Mouse (Mus musculus): Measurements from ENCODE around the gene Psma6.
A peak's percentile ranks its signal among the peaks of the same experiment; 100 is the strongest.

Psma6 gene

GRCm38 (mm10) chr12:55438611-55439137, 54.7 kb downstream of the Psma6 start:
- no peak for DNase-seq (ENCODE audit: low spot score)

DNA sequence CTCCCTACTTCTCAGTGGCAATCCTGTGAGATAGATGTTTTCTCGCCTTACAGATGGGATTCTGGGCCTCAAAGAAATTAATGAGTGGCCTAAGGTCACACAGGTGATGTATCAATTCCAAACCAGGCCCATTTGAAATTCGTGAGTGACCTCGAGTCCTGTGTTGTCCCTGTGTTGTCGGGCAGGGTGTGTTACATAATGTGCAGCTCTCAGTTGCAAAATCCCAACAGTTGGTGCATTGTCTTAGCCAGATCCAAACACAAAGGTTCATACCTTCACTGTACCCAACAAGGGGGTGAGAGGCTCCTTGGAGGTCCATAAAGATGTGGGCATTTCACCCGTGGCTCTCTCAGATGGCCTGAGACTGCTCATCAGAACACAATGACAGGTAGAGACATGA, 56.4 kb downstream of the Psma6 start:
- DNase-seq (ENCODE audit: low spot score), result no peak

GRCm38 (mm10) chr12:55442245-55442644, 58.2 kb downstream of the Psma6 start:
- no peak for DNase-seq (ENCODE audit: low spot score)

DNA sequence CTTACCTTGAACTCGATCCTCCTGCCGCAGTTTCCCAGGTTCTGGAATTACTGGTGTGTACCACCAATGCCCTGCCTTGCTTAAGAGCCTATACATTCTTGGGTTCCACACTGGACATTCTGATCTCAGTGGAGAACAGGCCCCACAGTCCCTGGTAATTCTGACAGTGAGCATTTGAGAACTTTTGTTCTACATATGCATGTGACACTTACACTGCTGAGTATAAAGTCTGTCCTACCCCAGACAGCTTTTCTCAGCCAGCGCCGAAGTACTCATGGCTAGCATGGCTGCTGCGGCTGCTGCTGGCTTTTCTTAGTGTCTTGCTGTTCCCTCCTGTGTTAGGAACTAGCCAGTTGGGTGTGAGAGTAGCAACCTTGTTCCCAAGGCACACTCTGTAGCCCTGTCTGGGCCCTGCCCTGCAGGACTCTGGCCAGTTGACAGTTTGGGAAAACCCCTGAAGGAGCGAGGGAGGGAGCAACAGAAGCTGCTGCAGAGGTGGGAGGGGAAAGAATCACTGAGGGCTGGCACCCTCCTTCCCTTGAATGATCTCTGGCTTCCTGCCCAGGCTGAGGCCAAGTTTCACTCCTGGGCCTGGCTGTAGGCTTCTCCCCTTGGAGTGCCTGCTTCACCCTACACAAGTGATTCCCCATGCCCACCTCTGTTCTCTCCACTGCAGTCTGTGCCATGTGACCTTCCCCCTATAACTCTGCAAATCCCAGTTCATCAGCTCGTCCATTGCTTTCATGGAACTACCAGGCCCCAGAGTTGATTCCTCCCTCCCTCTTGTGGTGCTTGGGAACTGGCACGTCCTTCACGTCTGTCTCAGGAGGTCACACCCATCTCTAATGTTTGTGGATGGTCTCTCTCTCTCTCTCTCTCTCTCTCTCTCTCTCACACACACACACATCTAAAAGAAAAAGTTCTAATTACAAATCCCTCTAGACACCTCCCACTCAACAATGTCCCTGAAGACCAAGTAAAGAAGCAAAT, 59.1 kb downstream of the Psma6 start:
- peak; percentile 49 for DNase-seq (ENCODE audit: low spot score)

DNA sequence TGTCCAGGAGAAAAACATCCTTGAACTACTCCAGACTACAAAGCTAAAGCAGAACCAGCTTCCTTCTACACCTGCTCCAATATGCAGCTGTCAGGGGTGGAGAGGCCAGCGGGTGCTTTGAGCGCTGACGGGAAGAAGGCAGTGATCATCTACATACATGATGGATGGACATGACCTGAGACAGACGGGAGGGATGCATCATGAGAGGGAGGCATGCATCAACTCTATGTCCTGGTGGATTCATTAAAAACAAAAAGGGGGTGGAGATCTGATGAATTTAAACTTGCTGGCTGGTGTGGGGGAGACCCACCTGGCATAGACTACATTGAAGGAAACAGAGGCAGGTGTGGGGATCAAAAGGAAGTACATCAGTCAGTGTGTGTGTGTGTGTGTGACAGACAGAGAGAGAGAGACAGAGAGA, 60.0 kb downstream of the Psma6 start:
- no peak for DNase-seq (ENCODE audit: low spot score)

DNA sequence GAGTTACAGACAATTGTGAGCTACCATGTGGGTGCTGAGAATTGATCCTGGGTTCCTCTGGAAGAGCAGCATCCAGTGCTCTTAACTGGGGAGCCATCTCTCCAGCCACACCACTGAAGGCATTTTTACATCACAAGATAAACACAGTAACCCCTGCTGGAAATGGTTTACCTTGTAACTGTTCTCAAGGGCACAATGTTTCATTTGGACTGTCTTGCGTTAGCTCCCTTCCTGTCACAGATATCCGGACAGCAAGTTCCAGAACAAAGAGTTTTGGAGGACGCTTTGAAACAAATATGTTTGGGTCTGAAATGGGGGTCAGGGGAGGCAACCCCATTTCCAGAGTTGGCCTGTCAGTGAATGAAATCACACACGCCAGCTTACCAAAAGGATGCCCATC, 61.6 kb downstream of the Psma6 start:
- no peak for DNase-seq (ENCODE audit: low spot score)

GRCm38 (mm10) chr12:55446366-55446745, 62.3 kb downstream of the Psma6 start:
- DNase-seq (ENCODE audit: low spot score), result no peak

- DNase-seq (ENCODE audit: low spot score), result no peak
Measured at GRCm38 (mm10) chr12:55446746-55447395, 62.8 kb downstream of the Psma6 start.

DNA sequence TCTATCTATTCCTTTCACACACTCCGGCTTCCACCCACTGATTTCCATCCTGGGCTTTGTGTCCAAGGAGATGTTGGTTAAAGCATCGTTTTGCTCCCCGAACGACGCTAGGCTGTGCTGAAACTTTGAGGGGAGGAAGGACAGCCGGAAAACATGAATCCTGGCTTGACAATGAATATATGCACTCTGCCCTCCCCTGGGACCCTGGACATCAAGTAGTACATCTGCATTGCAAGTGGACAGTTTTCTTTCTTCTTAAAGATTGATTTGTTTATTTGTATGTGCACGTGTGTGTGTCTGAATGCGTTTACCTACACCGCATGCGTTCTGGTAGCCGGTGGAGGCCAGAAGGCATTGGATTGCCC, 63.4 kb downstream of the Psma6 start:
- no peak for DNase-seq (ENCODE audit: low spot score)

- no peak for DNase-seq (ENCODE audit: low spot score)
Measured at GRCm38 (mm10) chr12:55448457-55448856, 64.4 kb downstream of the Psma6 start.

DNA sequence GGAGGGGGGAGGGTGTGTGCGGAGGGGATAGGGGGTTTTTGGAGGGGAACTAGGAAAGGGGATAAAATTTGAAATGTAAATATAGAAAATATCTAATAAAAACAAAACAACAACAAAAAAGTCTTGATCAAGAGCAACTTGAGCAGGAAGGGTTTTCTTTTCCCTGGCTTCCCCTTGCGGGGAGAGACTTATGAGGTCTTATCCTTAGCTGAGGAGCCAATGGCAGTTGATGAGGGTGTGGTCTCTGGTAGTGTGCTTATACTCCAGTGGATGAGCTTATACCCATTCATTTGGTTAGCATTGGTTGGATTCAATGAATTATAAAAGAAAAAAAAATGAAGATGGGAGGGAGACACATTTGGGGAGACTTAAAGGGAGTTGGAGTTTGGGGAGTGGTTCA, 65.0 kb downstream of the Psma6 start:
- no peak for DNase-seq (ENCODE audit: low spot score)

DNA sequence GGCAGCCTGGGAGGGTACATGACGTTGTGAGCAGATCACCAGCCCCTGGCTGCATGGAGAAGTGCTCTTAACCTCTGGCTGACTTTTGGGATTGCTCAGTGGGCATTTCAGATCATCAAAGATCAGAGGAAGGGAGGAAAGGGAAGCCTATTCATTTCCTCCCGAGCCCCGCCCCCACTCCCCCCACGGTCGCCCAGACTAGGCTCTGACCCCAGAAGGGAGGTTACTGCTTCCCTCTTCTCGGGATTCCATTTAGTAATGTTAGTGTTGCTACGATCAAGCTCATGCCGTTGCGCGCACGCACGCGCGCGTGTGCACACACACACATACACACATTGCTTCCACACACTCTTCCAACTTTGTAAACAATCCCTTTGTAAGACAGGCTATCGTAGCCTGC, 66.4 kb downstream of the Psma6 start:
- no peak for DNase-seq (ENCODE audit: low spot score)

DNA sequence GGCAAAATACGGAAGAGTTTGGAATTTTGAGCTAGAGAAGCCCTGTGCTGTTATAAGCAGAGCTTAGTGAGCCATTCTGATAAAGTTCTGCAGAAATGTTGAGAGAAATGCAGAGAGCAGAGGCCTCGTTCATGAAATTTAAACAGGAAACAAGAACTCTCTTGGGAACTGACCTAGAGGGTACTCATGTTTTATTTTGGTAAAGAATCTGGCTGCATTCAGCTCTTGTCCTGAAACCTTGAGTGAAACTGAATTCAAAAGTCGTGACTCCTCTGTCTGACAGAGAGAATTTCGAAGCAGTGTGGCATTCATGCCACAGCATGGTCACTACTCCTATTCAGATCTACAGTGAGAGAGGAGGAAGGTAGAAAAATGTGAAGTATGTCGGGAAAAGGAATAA, 68.8 kb downstream of the Psma6 start:
- DNase-seq (ENCODE audit: low spot score), result no peak

DNA sequence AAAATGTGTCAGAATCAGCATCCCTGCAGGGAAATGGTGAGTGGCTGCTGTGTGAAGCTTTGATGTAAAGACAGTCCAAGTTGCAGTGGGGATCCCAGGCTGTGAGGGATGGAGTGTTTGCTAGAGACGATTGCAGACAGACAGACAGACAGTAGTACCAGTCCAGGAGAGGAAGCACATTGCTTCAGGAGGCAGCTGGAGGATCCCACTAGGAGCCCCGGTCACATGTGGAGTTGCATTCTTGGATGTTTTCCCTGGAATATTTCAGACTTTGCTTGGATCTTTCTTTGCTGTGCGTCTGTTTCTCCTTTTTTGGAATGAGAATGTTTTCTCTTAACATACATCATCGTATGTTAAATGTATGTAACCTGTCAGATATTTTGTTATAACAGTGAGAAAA, 69.9 kb downstream of the Psma6 start:
- DNase-seq (ENCODE audit: low spot score), result no peak

- DNase-seq (ENCODE audit: low spot score), result no peak
Measured at GRCm38 (mm10) chr12:55455206-55455605, 71.2 kb downstream of the Psma6 start.

DNA sequence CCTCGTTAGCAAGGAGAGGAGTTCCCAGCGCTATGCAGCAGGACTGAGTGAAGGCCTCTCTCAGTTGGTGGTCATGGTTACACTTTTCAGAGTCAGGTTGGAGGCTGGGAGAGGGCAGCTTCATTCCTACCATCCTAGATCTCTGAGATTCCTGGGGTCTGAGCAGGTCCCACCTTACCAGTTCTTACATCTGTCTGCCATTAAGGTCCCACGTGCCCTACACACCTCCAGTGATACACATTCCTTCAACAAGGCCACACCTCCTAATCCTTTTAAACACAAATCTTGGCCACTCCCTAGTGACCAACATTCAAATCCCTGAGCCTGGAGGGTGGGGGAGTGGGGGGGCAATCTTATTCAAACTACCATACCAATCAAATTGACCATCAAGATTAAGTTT, 72.1 kb downstream of the Psma6 start:
- no peak for DNase-seq (ENCODE audit: low spot score)

GRCm38 (mm10) chr12:55456893-55457292, 72.9 kb downstream of the Psma6 start:
- no peak for DNase-seq (ENCODE audit: low spot score)

DNA sequence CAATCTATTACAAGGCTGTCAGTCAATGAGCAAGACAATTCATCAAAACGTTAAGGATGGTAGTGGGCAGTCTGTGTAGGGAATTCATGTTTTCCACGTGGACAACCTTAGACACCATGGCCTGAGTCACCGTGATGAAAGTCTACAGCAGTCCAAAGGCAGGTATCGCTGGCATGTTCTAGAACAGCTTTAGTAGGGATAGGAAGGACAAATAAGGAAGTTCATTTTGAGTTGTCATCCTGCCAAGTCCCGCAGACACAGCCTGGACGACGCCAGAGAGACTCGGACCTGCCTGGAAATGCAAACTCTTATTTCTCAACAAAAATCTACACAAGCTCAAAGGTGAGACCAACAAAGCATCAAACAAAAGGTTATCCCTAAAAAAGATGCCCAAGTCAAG, 75.7 kb downstream of the Psma6 start:
- no peak for DNase-seq (ENCODE audit: low spot score)

DNA sequence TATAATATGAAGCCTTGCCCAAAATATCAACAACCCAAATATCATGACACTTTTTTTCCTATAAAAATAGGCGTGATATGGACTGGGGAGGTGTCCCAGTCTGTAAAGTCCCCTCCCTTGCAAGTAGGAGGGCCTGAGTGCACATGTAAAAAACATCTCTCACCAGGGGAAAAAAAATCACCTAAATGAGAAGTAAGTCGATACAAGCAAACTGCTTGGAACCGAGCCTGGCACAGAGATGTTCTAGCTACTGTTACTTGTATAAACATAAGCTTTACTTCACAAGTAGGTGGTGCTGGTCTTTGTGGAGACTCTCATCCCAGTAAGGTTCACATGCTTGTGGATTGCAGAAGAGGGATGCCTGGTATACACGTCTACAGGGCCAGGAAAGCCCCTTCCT, 76.9 kb downstream of the Psma6 start:
- DNase-seq (ENCODE audit: low spot score), result no peak

DNA sequence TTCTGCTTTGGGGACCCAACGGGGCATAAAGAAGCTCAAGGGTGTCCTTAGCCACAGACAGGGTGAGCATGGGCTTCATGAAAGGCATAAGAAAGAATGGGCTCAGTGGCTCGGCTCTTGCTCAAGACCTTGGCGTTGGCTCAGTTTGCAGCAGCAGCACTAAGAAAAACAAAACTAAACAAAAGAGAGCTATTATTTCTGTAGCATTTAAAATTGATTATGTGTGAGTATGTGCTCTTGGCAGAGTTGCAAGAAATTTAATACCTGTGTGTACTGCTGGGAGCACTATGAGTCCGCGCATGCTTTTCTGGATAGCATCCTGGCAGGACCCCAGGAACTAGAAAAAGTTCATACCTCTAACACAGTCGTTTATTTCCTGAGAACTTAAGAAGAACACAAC, 77.7 kb downstream of the Psma6 start:
- no peak for DNase-seq (ENCODE audit: low spot score)

GRCm38 (mm10) chr12:55462456-55462855, 78.4 kb downstream of the Psma6 start:
- no peak for DNase-seq (ENCODE audit: low spot score)

DNA sequence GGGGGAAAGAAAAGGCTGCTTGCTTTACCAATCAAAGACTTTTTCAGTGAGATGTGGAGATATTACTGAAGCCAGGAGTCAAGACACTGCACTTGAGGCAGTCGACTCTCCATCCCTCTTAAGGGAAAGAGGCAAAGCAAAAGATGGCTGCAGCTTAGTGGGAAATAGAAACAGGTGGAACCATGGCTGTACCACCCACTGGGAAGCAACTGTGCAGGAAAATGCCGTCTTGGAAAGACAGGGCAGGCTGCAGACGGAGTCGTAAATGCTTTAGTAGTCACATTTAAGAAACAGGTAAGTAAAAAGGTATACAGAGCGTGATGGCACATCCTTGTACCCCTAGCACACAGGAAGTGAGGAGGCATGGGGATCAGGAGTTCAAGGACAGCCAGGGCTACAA, 79.1 kb downstream of the Psma6 start:
- DNase-seq (ENCODE audit: low spot score), result no peak
